Mouse (Mus musculus) left cerebral cortex, adult 18-20 months (tissue): ENCODE measurements around the gene Clec16a. TPM values are rescaled to one million over a fixed set of nuclear protein-coding genes. Genes with fewer than 3 reads are reported as not detected.

Experiments used
- DNase-seq, 2 experiments: peaks; one replicate each; pipeline ENCODE4 v3.0.0; 2021 to 2022; ENCODE audit warnings: low spot score in 2 of 2, mixed read lengths in 1 of 2
- total RNA-seq, 2 experiments: library from RNA; stranded (reverse); gene quantifications; 2 replicates each; pipeline ENCODE4 v1.2.3; 2021

Clec16a gene
- total RNA-seq, 2 experiments from 2014 or later: 98.0 to 98.1 TPM

GRCm38 (mm10) chr16:10533781-10534180, 11.4 kb upstream of the Clec16a start:
- no peak for DNase-seq

GRCm38 (mm10) chr16:10534567-10534966, 10.6 kb upstream of the Clec16a start:
- DNase-seq: no peak

GRCm38 (mm10) chr16:10536323-10536722, 8.8 kb upstream of the Clec16a start:
- no peak for DNase-seq

GRCm38 (mm10) chr16:10536961-10537360, 8.2 kb upstream of the Clec16a start:
- no peak for DNase-seq

- DNase-seq: no peak
These were observed 4.2 kb upstream of the Clec16a start for GRCm38 (mm10) chr16:10540763-10541597.

GRCm38 (mm10) chr16:10541598-10541930, 3.6 kb upstream of the Clec16a start:
- DNase-seq: no peak

GRCm38 (mm10) chr16:10542266-10542665, 2.9 kb upstream of the Clec16a start:
- peak in 1 of 2 experiments; percentile 32 for DNase-seq

GRCm38 (mm10) chr16:10542698-10543365, 2.3 kb upstream of the Clec16a start, which contains the start of gene Dexi:
Gene Dexi, minus strand, starts transcription at chr16:10543054.
- peak; percentile 93 to 96 for DNase-seq

GRCm38 (mm10) chr16:10546865-10547264, 1.7 kb downstream of the Clec16a start:
- no peak for DNase-seq

GRCm38 (mm10) chr16:10548938-10549337, 3.8 kb downstream of the Clec16a start:
- DNase-seq: no peak

- DNase-seq: no peak
These were observed 4.5 kb downstream of the Clec16a start for GRCm38 (mm10) chr16:10549600-10549999.

- no peak for DNase-seq
These were observed 6.5 kb downstream of the Clec16a start for GRCm38 (mm10) chr16:10551592-10551991.

- no peak for DNase-seq
These were observed 8.7 kb downstream of the Clec16a start for GRCm38 (mm10) chr16:10553858-10554257.

- peak in 1 of 2 experiments; percentile 20 for DNase-seq
These were observed 14.9 kb downstream of the Clec16a start for GRCm38 (mm10) chr16:10559991-10560390.

- peak; percentile 74 to 76 for DNase-seq
These were observed 20.2 kb downstream of the Clec16a start for GRCm38 (mm10) chr16:10565278-10565885.

- DNase-seq: no peak
These were observed 22.0 kb downstream of the Clec16a start for GRCm38 (mm10) chr16:10567153-10567552.

GRCm38 (mm10) chr16:10569809-10570395, 24.8 kb downstream of the Clec16a start:
- DNase-seq: no peak

- DNase-seq: peak; percentile 58 to 70
These were observed 25.6 kb downstream of the Clec16a start for GRCm38 (mm10) chr16:10570708-10571107.

GRCm38 (mm10) chr16:10571820-10572219, 26.7 kb downstream of the Clec16a start:
- DNase-seq: no peak

GRCm38 (mm10) chr16:10574936-10575335, 29.8 kb downstream of the Clec16a start:
- no peak for DNase-seq

- no peak for DNase-seq
These were observed 30.8 kb downstream of the Clec16a start for GRCm38 (mm10) chr16:10575915-10576314.

- DNase-seq: no peak
These were observed 32.4 kb downstream of the Clec16a start for GRCm38 (mm10) chr16:10577548-10577947.
